Mouse (Mus musculus): ENCODE measurements around the gene Tcf15.

- TF ChIP-seq POLR2A (IDR thresholded peaks at IDR 0.05; ENCODE audit: borderline replicate concordance, control insufficient read depth, low read depth, low read length) (no peak), CTCF (IDR thresholded peaks at IDR 0.05; ENCODE audit: control insufficient read depth, insufficient read depth, low read length) (peak; percentile 12; the same call in 1 of the 2 replicates)
Measured at GRCm38 (mm10) chr2:152128597-152128996, 14.8 kb upstream of the Tcf15 start.

Measured in bone marrow, adult 2 months (tissue).